ENCODE assay signal across 12 mouse cellular contexts in the genomic region with DNA sequence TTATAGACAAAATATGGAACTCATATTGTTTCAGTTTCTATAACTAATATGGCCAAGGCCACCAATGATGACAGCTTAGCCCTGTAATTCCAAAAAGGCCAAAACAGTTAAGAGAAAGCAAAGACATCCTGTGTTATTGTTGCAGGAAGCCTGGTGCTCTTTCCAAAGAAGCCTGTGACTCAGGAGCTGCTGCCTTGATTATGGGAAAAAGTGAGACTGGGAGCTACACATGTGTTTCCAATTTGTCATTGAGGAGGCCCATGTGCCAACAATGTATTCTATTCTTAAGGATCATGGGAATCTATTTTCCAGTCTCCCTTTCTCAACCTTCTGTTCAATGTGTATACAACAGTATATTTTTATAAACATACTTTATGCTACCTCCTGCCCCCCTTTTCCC.
"Had no signal": no experiment of that assay in that cellular context is flagged by ENCODE, and none has a peak within 500 bp of the region (broad histone marks: within the 10 kb centered on the region; RNA-seq: fewer than 3 reads in every experiment).

No protein-coding gene starts in this region.

- H3K4me3 ChIP-seq: layer of hippocampus, adult 2 months; midbrain, embryonic 13.5 days had no signal

- H3K4me1 ChIP-seq: midbrain, embryonic 13.5 days had no signal

- H3K4me2 ChIP-seq: midbrain, embryonic 13.5 days had no signal

- H3K9me3 ChIP-seq: midbrain, embryonic 13.5 days had no signal

- H3K27ac ChIP-seq: layer of hippocampus, adult 2 months; liver, embryonic 14.5 days; midbrain, embryonic 13.5 days; stomach, postnatal 0 days had no signal

- H3K36me3 ChIP-seq: midbrain, embryonic 13.5 days had no signal

- H3K9ac ChIP-seq: liver, embryonic 14.5 days; midbrain, embryonic 13.5 days had no signal

- H3K27me3 ChIP-seq: midbrain, embryonic 13.5 days had no signal

- DNase-seq: kidney, postnatal 10 days; kidney, postnatal 4 days; lung, adult 18-20 months; lung, postnatal 36 days; right cerebral cortex, adult 18-20 months; right cerebral cortex, postnatal 25 days; thymus, adult 18-20 months; thymus, postnatal 14 days had no signal

- ATAC-seq: midbrain, embryonic 13.5 days had no signal
